Mouse (Mus musculus): ENCODE data around the gene Ghrhr.

DNA sequence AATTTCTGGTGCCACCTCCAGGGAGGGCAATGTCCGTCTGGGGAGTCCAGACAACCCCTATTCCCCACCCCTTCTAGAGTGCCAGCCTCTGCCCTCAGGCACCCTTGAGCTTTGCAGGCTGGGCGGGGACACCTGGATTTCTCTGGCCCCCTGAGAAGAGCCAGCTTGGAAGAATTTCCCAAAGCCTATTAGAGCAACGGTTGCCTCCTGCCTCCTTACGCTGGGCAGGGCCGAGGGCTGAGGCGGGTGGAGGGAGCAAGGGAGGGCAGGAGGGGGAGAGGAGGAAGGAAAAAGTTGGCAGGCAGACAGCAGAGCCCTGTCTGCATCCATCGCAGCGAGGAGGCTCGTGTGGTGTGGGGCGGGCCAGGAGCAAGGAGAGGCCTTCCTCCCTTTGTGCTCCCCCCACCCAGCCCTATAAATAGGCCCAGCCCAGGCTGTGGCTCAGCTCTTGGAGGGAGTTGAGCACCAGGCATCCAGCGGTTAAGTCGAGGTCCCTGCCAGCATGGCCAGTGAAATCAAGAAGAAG, 40.0 kb upstream of the Ghrhr start, which contains the start of gene Aqp1:
- TF ChIP-seq POLR2A (IDR thresholded peaks at IDR 0.05; ENCODE audit: control insufficient read depth, extremely low read depth, insufficient read depth, low read length, poor library complexity): no peak
- TF ChIP-seq CTCF (IDR thresholded peaks at IDR 0.05; ENCODE audit: borderline replicate concordance, control insufficient read depth, extremely low read depth, insufficient read depth, low read length, poor library complexity): no peak
